Mouse (Mus musculus) thymus, postnatal 0 days (tissue): ENCODE results near the gene Cr1l. TPM values are rescaled to one million over a fixed set of nuclear protein-coding genes. Genes with fewer than 3 reads are reported as not detected.

Source experiments
- DNase-seq: peaks from one replicate; pipeline ENCODE4 v3.0.0-alpha.2; 2015; ENCODE audit warnings: low spot score
- polyA plus RNA-seq: library from polyadenylated mRNA; unstranded; fragments of >200 nt; fragmentation: Nextera tagmentation; extraction: Ambion mirVana; gene quantifications from 2 replicates; pipeline ENCODE4 v1.2.1, GENCODE M21; 2015

Cr1l gene
- polyA plus RNA-seq, result 97.7 and 98.0 TPM in 2 replicates

- DNase-seq, result peak; percentile 92
Measured at GRCm38 (mm10) chr1:195130953-195131674, at the start of gene Cr1l. Gene Cr1l (minus strand): TSS chr1:195131586.

GRCm38 (mm10) chr1:195175980-195176931 lies 44.9 kb upstream of the Cr1l start, which contains the start of gene Cr2:
Gene Cr2 (minus strand): TSS chr1:195176716.
- DNase-seq, result peak; percentile 85

DNA sequence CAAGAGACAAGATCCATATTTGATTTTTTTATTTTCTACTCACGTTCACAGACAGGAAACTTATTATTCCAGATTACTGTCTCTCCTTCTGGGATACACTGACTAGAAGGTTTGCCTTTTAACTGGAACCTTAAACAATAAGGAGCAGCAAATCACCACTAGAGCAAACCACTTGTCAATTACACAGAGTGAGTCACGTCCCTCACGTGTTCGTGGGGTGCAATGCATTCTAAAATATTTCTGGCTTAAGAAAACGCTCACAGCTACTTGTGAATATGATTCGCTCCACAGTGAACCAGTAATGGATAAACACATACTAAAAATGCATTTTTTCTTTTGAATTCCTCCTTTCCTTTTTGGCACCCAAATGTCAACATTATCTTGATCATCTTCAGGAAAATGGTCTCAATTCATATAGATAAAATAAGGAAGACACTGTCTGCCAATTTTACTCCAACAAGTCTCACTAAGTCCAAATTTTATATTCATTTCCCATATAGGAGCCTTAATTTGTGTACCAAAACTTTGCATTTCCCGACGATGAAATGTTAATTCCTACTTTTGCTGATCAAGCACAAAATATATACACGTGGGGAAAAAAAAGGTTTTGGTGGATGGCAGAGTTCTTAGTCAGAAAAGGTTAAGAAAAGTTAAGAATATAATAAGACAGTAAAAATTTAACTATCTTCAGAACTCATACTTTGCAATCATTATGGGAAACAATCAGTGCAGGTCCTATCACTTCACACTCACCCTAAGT lies 33.8 kb upstream of the Cr1l start:
- no peak for DNase-seq

DNA sequence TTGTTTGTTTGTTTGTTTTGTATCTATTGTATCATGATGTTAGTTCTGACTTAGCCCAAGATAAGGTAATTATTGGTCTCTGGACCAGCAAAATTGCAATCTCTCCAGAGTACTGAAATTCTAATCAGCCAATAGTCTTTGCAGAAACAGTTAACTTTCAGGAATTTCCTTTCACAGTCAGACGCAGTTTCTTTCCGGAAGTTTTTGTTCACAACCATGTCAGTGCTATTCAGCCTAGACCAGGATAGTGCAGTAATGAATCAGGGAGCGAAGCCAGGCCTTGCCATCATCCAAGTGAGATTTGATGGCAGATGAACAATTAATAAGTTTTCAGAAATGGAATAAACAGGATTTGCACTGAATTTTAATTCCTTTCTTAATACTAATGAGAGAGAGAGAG lies 684 bp upstream of the Cr1l start:
- peak; percentile 8 for DNase-seq

DNA sequence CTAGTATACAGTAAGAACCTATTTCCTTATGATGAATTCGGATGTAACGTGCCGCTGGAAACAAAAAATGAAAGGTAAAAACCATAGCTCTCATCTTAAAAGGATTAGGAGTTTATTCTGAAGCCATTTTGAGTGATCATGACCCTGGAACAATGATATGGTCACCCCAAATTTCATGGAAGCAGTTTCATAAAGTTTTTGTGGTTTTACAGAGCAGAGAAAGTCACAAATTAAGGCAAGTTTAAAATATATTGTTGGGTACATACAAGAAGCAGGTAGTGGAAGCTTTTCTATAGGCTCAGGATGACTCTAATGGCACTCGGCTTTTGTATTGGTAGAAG lies 259 bp upstream of the Cr1l start:
- no peak for DNase-seq

GRCm38 (mm10) chr1:195130479-195130878 lies 907 bp downstream of the Cr1l start:
- DNase-seq, result no peak

GRCm38 (mm10) chr1:195129867-195130266 lies 1.5 kb downstream of the Cr1l start:
- no peak for DNase-seq

- DNase-seq, result no peak
Measured at GRCm38 (mm10) chr1:195114414-195114813, 17.0 kb downstream of the Cr1l start.

GRCm38 (mm10) chr1:195113621-195114020 lies 17.8 kb downstream of the Cr1l start:
- DNase-seq, result no peak

GRCm38 (mm10) chr1:195100693-195101092 lies 30.7 kb downstream of the Cr1l start:
- no peak for DNase-seq

DNA sequence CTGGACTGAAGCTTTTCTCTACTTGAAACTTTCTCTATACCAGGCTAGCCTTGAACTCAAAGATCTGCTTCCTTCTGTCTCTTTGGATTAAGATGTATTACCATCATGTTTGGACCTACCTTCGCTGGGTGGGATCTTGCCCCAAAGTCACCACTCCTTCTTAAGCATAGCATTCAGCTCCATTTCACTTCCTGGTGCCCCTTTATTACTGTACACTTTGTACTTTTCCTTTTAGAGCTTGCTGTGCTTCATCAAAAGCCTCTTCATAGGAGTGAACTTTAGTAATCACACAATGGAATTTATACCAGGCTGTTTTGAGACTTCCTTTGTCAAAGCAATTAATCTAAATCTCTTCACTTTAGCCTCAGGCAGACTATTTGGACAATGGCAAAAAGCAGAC lies 33.4 kb downstream of the Cr1l start:
- no peak for DNase-seq

GRCm38 (mm10) chr1:195092220-195092720 lies 39.1 kb downstream of the Cr1l start, which contains the start of gene Cd46:
Gene Cd46 (minus strand): TSS chr1:195092249.
- DNase-seq, result peak; percentile 76

DNA sequence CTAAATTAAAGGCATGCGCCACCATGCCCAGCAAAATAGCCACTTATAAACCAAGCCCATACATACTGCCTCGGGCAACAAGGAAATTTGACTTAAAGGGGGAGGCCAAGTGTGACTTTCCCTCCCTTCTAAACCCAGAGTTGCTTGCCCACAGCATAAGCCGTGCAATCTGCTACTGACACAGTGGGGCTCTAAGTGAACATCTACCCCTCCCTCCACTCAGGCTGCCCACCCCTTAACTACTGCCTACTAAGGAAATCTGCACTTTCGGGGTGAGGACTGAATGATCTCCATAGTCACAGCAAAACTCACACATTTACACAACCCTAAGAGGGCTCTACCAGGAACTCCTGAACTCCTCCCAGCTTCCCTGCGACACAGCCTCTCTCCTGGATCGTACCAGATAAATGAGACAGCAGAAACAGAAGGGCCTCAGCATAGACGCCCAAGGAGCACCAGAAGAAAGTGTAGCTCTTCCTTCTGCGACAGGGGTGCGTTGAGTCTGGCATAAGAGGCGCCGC lies 39.6 kb downstream of the Cr1l start:
- no peak for DNase-seq

DNA sequence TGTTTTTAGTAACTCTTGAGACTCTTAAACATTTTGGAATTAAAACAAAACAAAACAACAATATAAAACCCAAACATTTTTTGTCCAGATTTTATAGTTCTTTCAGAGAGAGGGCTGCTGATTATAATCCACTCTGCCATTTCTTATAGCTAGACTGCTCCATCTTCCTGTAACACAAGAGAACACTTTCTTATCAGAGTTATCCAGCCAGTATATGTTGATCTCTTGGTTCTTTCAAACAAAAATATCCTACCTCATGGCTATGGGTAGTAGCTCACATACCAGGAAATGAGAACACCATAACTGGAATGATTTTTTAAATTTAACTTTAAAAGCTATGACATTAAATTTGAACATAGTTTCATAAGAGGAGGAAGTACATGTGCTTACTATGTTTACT lies 49.2 kb downstream of the Cr1l start:
- no peak for DNase-seq

Other genes starting within 250 kb of the Cr1l start
- gene Cd34, start 192.8 kb downstream of the Cr1l start, polyA plus RNA-seq, result 36.8 and 37.4 TPM in 2 replicates
- gene Cd46, start 39.3 kb downstream of the Cr1l start, polyA plus RNA-seq, result 1.4 and 1.9 TPM in 2 replicates
- 0.57 and 0.78 TPM in 2 replicates for gene Cr2, start 45.1 kb upstream of the Cr1l start, polyA plus RNA-seq